Mouse (Mus musculus): Measurements from ENCODE around the gene Gjc2. TPM values are rescaled to one million over a fixed set of nuclear protein-coding genes. Genes with fewer than 3 reads are reported as not detected.

Gene Gjc2
- polyA plus RNA-seq, 1 experiment, result 2.7 TPM

DNA sequence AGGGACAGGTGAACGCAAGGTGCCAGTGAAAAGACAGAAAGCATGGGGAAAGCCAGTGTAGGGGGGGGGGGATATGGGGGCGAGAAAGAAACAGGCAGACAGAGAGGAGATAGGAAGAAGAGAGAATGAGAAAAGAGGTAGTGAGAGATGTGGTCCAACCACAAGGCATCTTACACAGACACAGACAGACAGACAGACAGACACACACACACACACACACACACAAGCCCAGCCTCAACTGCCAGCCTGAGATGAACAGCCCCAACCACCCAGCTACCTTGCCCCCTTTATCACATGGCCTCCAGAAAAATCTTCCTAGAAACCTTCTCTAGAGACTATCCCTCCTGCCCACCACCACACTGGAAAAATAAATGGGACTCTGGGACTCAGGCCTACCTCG is 50.9 kb downstream of the Gjc2 start:
- Histone ChIP-seq H3K27me3 (ENCODE audit: control insufficient read depth, insufficient read depth, low read length) (no peaks in the 10 kb centered on the region), H3K4me1 (ENCODE audit: control insufficient read depth, insufficient read depth, low read length) (peaks cover 16% of the 10 kb centered on the region), H3K27ac (ENCODE audit: control insufficient read depth, insufficient read depth, low read depth, low read length) (no peak overlapping the region), H3K4me3 (ENCODE audit: control insufficient read depth, low read depth, low read length) (no peak overlapping the region), H3K36me3 (ENCODE audit: control insufficient read depth, insufficient read depth, low read length) (no peaks in the 10 kb centered on the region)
- no peak for TF ChIP-seq POLR2A (IDR thresholded peaks at IDR 0.05; ENCODE audit: control insufficient read depth, low read depth, low read length)
- TF ChIP-seq CTCF (IDR thresholded peaks at IDR 0.05; ENCODE audit: control insufficient read depth, insufficient read depth, insufficient replicate concordance, low read depth, low read length), result no peak

DNA sequence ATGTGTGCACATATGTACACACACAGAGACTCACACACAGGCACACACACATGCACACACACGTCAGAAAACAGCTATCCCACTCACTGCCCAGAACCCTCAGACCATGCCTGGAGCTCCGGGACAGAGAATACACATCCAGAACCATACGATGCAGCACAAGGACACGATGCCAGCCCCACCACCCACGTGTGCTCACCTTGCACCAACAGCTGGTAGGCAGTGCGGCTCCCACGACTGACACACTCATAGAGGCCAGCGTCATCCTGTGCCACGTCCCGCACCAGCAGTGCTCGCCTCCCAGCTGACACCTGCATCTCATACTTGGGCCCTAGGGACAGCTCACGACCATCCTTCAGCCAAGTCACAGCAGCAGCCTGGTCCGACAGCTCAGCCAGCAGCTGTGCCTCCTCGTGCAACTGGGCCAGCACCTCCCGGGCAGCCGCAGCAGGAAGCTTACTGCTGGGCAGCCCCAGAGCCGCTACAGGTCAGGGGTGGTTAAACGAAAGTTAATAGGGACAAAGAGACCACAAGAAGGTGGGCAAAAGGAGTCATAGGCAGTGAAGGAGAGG is 51.6 kb downstream of the Gjc2 start:
- no peaks in the 10 kb centered on the region for H3K27me3 ChIP-seq (ENCODE audit: control insufficient read depth, insufficient read depth, low read length)
- no peak for TF ChIP-seq CTCF (IDR thresholded peaks at IDR 0.05; ENCODE audit: control insufficient read depth, insufficient read depth, insufficient replicate concordance, low read depth, low read length)
- no peak for TF ChIP-seq POLR2A (IDR thresholded peaks at IDR 0.05; ENCODE audit: control insufficient read depth, low read depth, low read length)
- no peak overlapping the region for H3K4me3 ChIP-seq (ENCODE audit: control insufficient read depth, low read depth, low read length)
- peaks cover 16% of the 10 kb centered on the region for H3K4me1 ChIP-seq (ENCODE audit: control insufficient read depth, insufficient read depth, low read length)
- no peaks in the 10 kb centered on the region for H3K36me3 ChIP-seq (ENCODE audit: control insufficient read depth, insufficient read depth, low read length)
- H3K27ac ChIP-seq (ENCODE audit: control insufficient read depth, insufficient read depth, low read depth, low read length), result no peak overlapping the region

DNA sequence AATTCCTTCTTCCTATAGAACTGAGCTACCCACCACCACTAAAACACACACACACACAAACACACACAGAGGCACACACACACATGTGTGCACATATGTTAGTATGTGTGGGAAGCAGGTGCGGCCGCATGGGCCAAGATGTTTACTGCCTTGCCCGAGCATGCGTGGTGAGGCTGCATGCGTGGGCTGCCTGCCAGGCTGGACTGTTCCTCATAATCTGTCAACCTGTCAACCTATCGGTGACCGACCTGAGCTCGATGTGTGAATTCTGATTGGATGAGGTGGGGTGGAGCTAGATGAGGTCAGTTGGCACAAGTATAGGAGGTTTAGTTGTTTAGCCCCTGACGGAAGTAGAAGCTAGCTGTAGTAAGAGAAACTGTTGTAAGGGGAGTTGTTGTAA is 52.2 kb downstream of the Gjc2 start:
- Histone ChIP-seq H3K27me3 (ENCODE audit: control insufficient read depth, insufficient read depth, low read length) (no peaks in the 10 kb centered on the region), H3K4me3 (ENCODE audit: control insufficient read depth, low read depth, low read length) (no peak overlapping the region), H3K36me3 (ENCODE audit: control insufficient read depth, insufficient read depth, low read length) (no peaks in the 10 kb centered on the region), H3K27ac (ENCODE audit: control insufficient read depth, insufficient read depth, low read depth, low read length) (no peak overlapping the region), H3K4me1 (ENCODE audit: control insufficient read depth, insufficient read depth, low read length) (peaks cover 13% of the 10 kb centered on the region)
- TF ChIP-seq POLR2A (IDR thresholded peaks at IDR 0.05; ENCODE audit: control insufficient read depth, low read depth, low read length) (no peak), CTCF (IDR thresholded peaks at IDR 0.05; ENCODE audit: control insufficient read depth, insufficient read depth, insufficient replicate concordance, low read depth, low read length) (no peak)

Other genes starting within 250 kb of the Gjc2 start
- gene Rnf187, start 244.3 kb downstream of the Gjc2 start, polyA plus RNA-seq (2012; rRNA removed), result 215 and 247 TPM in 2 replicates
- gene Hist3h2ba, start 234.3 kb downstream of the Gjc2 start, polyA plus RNA-seq (2012; rRNA removed), result 8.7 and 8.9 TPM in 2 replicates
- gene Hist3h2a, start 228.5 kb downstream of the Gjc2 start, polyA plus RNA-seq (2012; rRNA removed), result 6.4 and 6.5 TPM in 2 replicates
- gene Trim17, start 228.5 kb downstream of the Gjc2 start, polyA plus RNA-seq (2012; rRNA removed), result 166 and 167 TPM in 2 replicates
- 44.1 and 48.9 TPM in 2 replicates for gene Trim11, start 205.1 kb downstream of the Gjc2 start, polyA plus RNA-seq (2012; rRNA removed)
- 1.9 and 2.8 TPM in 2 replicates for gene Obscn, start 46.8 kb downstream of the Gjc2 start, polyA plus RNA-seq (2012; rRNA removed)
- 9.4 and 10.3 TPM in 2 replicates for gene Iba57, start 19.5 kb downstream of the Gjc2 start, polyA plus RNA-seq (2012; rRNA removed)
- gene Guk1, start 9.0 kb upstream of the Gjc2 start, polyA plus RNA-seq (2012; rRNA removed), result 168 and 188 TPM in 2 replicates
- gene Mrpl55, start 19.3 kb upstream of the Gjc2 start, polyA plus RNA-seq (2012; rRNA removed), result 75.8 and 82.3 TPM in 2 replicates
- 11.1 and 13.3 TPM in 2 replicates for gene 2310033P09Rik, start 25.1 kb upstream of the Gjc2 start, polyA plus RNA-seq (2012; rRNA removed)
- gene Arf1, start 45.1 kb upstream of the Gjc2 start, polyA plus RNA-seq (2012; rRNA removed), result 243 and 247 TPM in 2 replicates
- 3.1 and 4.3 TPM in 2 replicates for gene Wnt3a, start 107.5 kb upstream of the Gjc2 start, polyA plus RNA-seq (2012; rRNA removed)
- 0.40 and 0.63 TPM in 2 replicates for gene Wnt9a, start 123.7 kb upstream of the Gjc2 start, polyA plus RNA-seq (2012; rRNA removed)
- 9.3 and 12.7 TPM in 2 replicates for gene Prss38, start 192.4 kb upstream of the Gjc2 start, polyA plus RNA-seq (2012; rRNA removed)

Measured in testis, adult 2 months (tissue).